Mouse (Mus musculus): ENCODE measurements around the gene Thbd. TPM values are rescaled to one million over a fixed set of nuclear protein-coding genes. Genes with fewer than 3 reads are reported as not detected.
A peak's percentile ranks its signal among the peaks of the same experiment; 100 is the strongest.

Thbd gene
- total and polyA plus RNA-seq, 2 experiments from 2014 or later = 14.7 to 26.1 TPM

DNA sequence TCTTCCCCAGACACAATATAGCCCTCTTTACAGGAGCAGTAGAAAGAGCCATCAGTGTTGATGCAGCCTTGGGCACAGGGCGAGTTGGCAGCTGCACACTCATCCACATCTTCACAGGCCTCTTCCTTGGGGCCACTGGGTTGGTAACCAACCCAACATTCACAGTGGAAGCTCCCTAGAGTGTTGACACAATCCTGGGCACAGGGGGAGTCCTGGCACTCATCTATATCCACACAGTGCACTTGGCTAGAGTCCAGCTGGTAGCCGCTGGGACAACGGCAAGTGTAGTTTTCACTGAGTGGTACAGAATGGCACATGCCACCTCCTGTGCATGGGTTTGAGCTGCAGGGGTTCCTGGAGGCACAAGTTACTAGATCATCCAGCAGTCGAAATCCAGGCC is 34.2 kb upstream of the Thbd start:
- TF ChIP-seq CTCF (IDR thresholded peaks at IDR 0.05) = no peak
- Histone ChIP-seq H3K27ac (ENCODE audit: low read depth, low read length) (no peak overlapping the region), H3K36me3 (ENCODE audit: insufficient read depth, low read length) (no peaks in the 10 kb centered on the region), H3K4me3 (ENCODE audit: low read depth, low read length) (no peak overlapping the region), H3K27me3 (ENCODE audit: insufficient read depth, low read length) (no peaks in the 10 kb centered on the region), H3K9ac (replicated peaks; ENCODE audit: low read length, poor library complexity, severe bottlenecking) (no peak overlapping the region), H3K9me3 (ENCODE audit: low read length) (no peaks in the 10 kb centered on the region), H3K4me2 (ENCODE audit: low read depth, low read length, poor library complexity, severe bottlenecking) (0 out of 2 replicates have a peak overlapping the region, but pooled peaks have one; percentile 6), H3K4me1 (ENCODE audit: insufficient read depth, low read length) (no peaks in the 10 kb centered on the region)
- DNase-seq (ENCODE audit: low spot score) = no peak
- WGBS = 74% methylated on average over 4 of the region's 4 CpGs
- no peak for ATAC-seq (ENCODE audit: low FRiP score)

DNA sequence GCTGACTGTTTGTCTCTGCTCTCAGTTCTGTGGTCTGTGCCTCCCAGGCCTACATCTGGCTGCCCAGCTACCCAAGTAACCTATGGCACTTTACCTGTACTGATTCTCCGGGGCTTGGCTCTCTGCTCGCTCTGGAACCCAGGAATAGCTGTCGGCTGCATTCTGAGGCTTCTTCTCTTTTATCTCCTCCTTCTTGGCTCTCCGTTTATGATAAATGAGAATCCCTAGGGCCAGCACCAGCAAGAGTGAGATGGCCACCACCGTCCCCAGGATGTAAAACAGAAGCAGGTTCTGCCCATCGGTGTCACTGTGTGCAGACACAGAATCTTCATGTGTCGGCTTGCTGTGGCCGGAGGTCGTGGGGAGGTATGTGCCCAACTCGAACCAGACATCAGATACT is 33.4 kb upstream of the Thbd start:
- TF ChIP-seq CTCF (IDR thresholded peaks at IDR 0.05) = no peak
- no peak for DNase-seq (ENCODE audit: low spot score)
- Histone ChIP-seq H3K27ac (ENCODE audit: low read depth, low read length) (no peak overlapping the region), H3K4me2 (ENCODE audit: low read depth, low read length, poor library complexity, severe bottlenecking) (no peak overlapping the region), H3K4me3 (ENCODE audit: low read depth, low read length) (no peak overlapping the region), H3K9me3 (ENCODE audit: low read length) (no peaks in the 10 kb centered on the region), H3K9ac (replicated peaks; ENCODE audit: low read length, poor library complexity, severe bottlenecking) (no peak overlapping the region), H3K4me1 (ENCODE audit: insufficient read depth, low read length) (no peaks in the 10 kb centered on the region), H3K36me3 (ENCODE audit: insufficient read depth, low read length) (no peaks in the 10 kb centered on the region), H3K27me3 (ENCODE audit: insufficient read depth, low read length) (no peaks in the 10 kb centered on the region)
- WGBS = 86% methylated on average over 10 of the region's 10 CpGs
- no peak for ATAC-seq (ENCODE audit: low FRiP score)

DNA sequence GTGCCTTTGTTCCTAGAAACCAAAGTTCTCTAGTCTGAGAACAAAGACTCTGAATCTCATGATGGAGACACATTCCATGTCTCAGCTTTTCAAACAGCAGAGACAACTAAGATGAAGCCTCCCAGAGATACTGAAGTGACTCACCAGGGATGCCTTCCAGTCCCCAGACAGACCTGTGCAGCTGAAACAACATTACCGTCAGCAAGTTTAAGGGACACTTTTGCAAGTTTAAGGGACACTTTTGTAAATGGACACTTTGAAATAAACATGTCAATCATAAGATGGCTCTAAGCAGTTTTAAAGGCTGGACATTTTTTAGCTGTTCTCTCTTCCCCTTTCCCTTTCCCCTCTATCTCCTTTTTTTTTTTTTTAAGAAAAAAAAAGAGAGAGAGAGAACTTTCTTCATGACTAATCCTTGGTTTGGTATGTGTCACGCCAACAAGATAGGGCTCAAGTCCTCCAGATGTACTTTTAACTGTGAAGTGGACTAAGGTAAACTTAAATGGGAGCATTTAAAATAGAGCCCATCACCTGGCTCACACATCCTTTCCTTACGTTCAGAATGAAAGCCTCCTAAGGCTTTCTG is 31.8 kb upstream of the Thbd start:
- DNase-seq (ENCODE audit: low spot score) = no peak
- Histone ChIP-seq H3K27me3 (ENCODE audit: insufficient read depth, low read length) (no peaks in the 10 kb centered on the region), H3K27ac (ENCODE audit: low read depth, low read length) (no peak overlapping the region), H3K4me3 (ENCODE audit: low read depth, low read length) (no peak overlapping the region), H3K9me3 (ENCODE audit: low read length) (no peaks in the 10 kb centered on the region), H3K36me3 (ENCODE audit: insufficient read depth, low read length) (no peaks in the 10 kb centered on the region), H3K9ac (replicated peaks; ENCODE audit: low read length, poor library complexity, severe bottlenecking) (no peak overlapping the region), H3K4me2 (ENCODE audit: low read depth, low read length, poor library complexity, severe bottlenecking) (no peak overlapping the region), H3K4me1 (ENCODE audit: insufficient read depth, low read length) (no peaks in the 10 kb centered on the region)
- ATAC-seq (ENCODE audit: low FRiP score) = no peak
- 73% methylated on average over 3 of the region's 3 CpGs for WGBS
- TF ChIP-seq CTCF (IDR thresholded peaks at IDR 0.05) = no peak

DNA sequence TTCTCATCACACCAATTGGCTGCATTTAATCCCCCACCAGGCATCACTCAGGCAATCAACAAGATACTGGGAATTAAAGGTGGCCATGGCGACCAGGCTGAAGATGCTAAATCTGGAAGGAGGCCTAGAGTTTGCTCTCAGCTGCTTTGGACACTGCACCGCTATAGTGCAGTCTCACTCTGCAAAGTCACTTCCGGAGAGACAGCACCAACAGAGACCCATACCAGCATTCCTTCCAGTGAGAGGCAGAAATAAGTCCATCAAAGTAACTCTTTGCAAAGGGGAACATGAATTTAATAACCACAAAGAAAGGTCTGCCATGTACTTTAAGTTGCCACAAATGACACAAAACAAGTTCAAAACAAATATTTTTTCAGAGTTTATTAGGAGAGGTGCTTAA is 28.3 kb upstream of the Thbd start:
- DNase-seq (ENCODE audit: low spot score) (peak; percentile 10), ATAC-seq (ENCODE audit: low FRiP score) (no peak)
- H3K9ac ChIP-seq (replicated peaks; ENCODE audit: low read length, poor library complexity, severe bottlenecking) = no peak overlapping the region
- no peak overlapping the region for H3K4me3 ChIP-seq (ENCODE audit: low read depth, low read length)
- TF ChIP-seq CTCF (IDR thresholded peaks at IDR 0.05) = no peak
- H3K36me3 ChIP-seq (ENCODE audit: insufficient read depth, low read length) = no peaks in the 10 kb centered on the region
- no peak overlapping the region for H3K4me2 ChIP-seq (ENCODE audit: low read depth, low read length, poor library complexity, severe bottlenecking)
- no peaks in the 10 kb centered on the region for H3K9me3 ChIP-seq (ENCODE audit: low read length)
- H3K4me1 ChIP-seq (ENCODE audit: insufficient read depth, low read length) = no peaks in the 10 kb centered on the region
- H3K27ac ChIP-seq (ENCODE audit: low read depth, low read length) = no peak overlapping the region
- H3K27me3 ChIP-seq (ENCODE audit: insufficient read depth, low read length) = no peaks in the 10 kb centered on the region
- 45% methylated on average over 3 of the region's 3 CpGs for WGBS

DNA sequence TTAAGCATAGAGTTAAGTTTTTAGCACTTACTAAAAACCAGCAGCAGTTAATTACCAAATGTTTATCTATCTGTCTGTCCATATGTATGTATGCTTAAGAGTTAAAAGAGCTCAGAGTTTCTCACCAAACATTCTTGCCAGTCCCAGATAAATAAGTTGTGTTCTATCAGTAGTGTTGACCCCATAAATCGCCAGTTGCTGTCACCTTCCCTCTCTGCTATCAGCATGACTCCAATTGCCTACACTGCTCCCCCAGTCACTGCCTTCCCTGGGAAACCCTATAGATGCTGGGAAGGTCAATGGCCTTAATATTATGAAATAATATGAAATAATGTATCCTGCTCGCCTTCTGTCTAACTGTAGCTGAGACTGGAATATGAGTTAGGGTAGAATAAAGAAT is 24.4 kb upstream of the Thbd start:
- no peak overlapping the region for H3K4me3 ChIP-seq (ENCODE audit: low read depth, low read length)
- H3K4me1 ChIP-seq (ENCODE audit: insufficient read depth, low read length) = no peaks in the 10 kb centered on the region
- ATAC-seq (ENCODE audit: low FRiP score) (no peak), DNase-seq (ENCODE audit: low spot score) (no peak)
- 80% methylated on average over 2 of the region's 2 CpGs for WGBS
- TF ChIP-seq CTCF (IDR thresholded peaks at IDR 0.05) = no peak
- H3K4me2 ChIP-seq (ENCODE audit: low read depth, low read length, poor library complexity, severe bottlenecking) = no peak overlapping the region
- H3K36me3 ChIP-seq (ENCODE audit: insufficient read depth, low read length) = no peaks in the 10 kb centered on the region
- H3K9me3 ChIP-seq (ENCODE audit: low read length) = no peaks in the 10 kb centered on the region
- no peak overlapping the region for H3K27ac ChIP-seq (ENCODE audit: low read depth, low read length)
- H3K27me3 ChIP-seq (ENCODE audit: insufficient read depth, low read length) = no peaks in the 10 kb centered on the region
- H3K9ac ChIP-seq (replicated peaks; ENCODE audit: low read length, poor library complexity, severe bottlenecking) = no peak overlapping the region

DNA sequence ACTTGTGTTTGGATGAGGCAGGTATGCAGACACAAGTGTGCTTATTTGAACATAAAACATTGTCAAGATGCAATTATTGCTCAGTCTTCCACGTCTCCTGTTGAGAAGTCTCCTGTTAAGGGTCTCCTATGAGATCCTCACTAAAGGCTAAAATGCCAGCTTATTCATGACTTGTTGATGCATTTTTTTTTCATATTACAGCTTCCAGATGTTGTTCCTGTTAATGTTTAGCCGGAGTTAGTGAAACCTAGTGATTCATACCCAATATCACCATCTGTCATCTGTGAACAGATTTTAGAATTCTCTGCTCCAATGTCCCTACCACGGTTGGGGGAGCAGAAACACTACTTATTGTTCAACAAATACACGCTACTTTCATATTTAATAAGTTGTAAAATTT is 23.0 kb upstream of the Thbd start:
- Histone ChIP-seq H3K9me3 (ENCODE audit: low read length) (no peaks in the 10 kb centered on the region), H3K27me3 (ENCODE audit: insufficient read depth, low read length) (no peaks in the 10 kb centered on the region), H3K36me3 (ENCODE audit: insufficient read depth, low read length) (no peaks in the 10 kb centered on the region), H3K9ac (replicated peaks; ENCODE audit: low read length, poor library complexity, severe bottlenecking) (no peak overlapping the region), H3K4me1 (ENCODE audit: insufficient read depth, low read length) (no peaks in the 10 kb centered on the region), H3K4me3 (ENCODE audit: low read depth, low read length) (no peak overlapping the region), H3K27ac (ENCODE audit: low read depth, low read length) (no peak overlapping the region), H3K4me2 (ENCODE audit: low read depth, low read length, poor library complexity, severe bottlenecking) (no peak overlapping the region)
- DNase-seq (ENCODE audit: low spot score) (no peak), ATAC-seq (ENCODE audit: low FRiP score) (no peak)
- no peak for TF ChIP-seq CTCF (IDR thresholded peaks at IDR 0.05)
- WGBS = 80% methylated on average over 4 of the region's 4 CpGs
